Mouse (Mus musculus) kidney, postnatal 25 days (tissue): ENCODE measurements at regions not wholly inside any gene's neighbourhood (a gene's known extent, or its start where the extent isn't known, plus 50 kb on each side); places are given as distances from the start of the nearest gene placed in this dataset.

ENCODE experiments used
- DNase-seq, 2 experiments: peaks; one replicate each; pipeline ENCODE4 v3.0.0; 2021; ENCODE audit warnings: mixed read lengths in 2 of 2

- DNase-seq = no peak
Measured at GRCm38 (mm10) chr17:51393771-51394221, 214.6 kb upstream of the Tbc1d5 start.

DNA sequence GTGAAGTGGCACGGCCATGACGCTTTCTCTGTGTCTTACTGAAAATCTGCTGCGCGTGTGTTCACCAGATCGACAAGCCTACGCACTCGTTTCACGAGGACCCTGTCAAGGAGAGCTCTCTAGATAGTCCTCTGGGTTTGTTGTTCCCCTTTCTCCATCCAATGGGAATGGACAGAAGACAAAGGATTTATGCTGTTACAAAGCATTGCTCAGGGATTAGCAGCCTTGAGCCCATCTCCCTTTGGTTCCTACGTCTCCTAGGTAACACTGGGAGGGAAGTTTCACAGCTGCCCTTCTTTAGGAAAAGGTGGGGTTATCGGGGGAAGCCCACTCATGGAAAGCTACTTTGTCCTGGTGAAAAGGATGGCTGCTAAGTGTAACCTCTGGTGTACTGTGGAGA, 212.7 kb upstream of the Tbc1d5 start:
- DNase-seq = no peak

DNA sequence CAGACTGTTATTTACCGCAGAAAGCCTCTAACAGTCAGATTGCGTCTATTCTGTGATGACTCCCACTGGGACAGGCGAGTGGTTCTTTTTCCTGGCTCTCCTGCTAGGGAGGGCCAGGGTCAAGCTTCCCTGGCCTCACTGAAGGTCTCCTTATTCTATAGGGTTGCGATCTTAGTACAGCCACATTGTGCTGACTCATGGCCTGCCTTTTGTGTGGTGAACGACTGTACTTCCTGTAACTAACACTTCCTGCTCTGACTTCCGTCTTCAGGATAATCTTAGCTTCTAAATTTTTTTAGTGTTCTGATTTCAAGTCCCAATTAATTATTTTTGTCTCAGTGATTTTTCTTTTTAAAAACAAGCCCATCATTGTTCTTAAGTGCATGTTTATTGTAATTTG, 203.4 kb upstream of the Tbc1d5 start:
- no peak for DNase-seq

- no peak for DNase-seq
Measured at GRCm38 (mm10) chr17:51371937-51372479, 192.9 kb upstream of the Tbc1d5 start.

- no peak for DNase-seq
Measured at GRCm38 (mm10) chr17:51370990-51371389, 191.8 kb upstream of the Tbc1d5 start.

DNA sequence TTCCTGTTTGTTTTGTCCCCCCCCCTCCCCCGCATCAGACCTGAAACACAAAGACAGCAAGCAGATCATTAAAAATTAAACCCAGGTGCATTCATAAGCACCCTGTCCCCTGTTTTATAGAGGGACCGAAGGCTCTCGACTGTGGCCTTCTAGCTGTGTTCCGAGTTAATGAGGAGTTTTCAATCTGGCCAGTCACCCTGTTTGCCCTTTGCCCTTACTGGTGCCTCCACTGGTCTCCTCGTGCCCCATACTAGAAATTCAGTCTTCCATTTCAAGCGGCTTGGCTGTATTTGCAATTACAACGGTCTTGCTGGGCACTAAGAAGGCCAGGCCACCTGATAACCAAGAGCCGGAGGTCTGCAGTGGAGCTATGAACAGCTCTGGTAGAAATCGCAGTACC, 190.9 kb upstream of the Tbc1d5 start:
- DNase-seq = no peak

GRCm38 (mm10) chr17:51362801-51363200, 183.6 kb upstream of the Tbc1d5 start:
- DNase-seq = no peak

- DNase-seq = no peak
Measured at GRCm38 (mm10) chr17:51362271-51362670, 183.1 kb upstream of the Tbc1d5 start.

- DNase-seq = no peak
Measured at GRCm38 (mm10) chr17:51358362-51358739, 179.2 kb upstream of the Tbc1d5 start.

DNA sequence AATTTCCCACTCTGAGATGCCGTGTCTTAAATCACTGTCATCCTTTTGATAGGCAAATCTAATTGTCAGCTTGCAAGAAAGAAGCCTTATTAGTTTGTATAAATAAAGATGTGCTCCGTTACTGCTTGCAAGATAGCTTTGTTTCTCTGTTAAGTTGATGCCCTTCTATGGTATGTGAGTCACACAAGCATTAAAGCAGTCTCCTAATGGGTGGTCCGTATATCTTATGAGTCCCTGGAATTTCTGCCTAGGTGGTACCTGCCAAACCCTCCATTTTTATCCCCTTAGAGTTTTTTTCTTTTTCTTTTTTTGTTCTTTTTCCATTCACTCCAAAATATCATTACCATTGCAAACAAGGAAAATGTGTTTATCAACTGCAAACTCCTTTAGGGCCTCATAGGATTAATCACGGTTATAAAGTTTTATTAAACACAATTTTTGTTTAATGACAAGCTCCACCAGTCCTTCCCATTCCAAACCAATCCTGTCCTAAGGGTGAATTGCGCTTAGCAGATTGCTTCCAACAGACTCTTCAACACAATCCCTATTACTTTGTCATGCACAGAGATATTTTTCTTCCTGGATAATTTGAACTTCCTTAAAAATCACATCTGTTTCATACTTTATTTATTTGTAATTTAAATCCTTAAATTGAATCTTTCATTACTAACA, 178.7 kb upstream of the Tbc1d5 start:
- DNase-seq = no peak

GRCm38 (mm10) chr17:51356447-51356846, 177.3 kb upstream of the Tbc1d5 start:
- no peak for DNase-seq

DNA sequence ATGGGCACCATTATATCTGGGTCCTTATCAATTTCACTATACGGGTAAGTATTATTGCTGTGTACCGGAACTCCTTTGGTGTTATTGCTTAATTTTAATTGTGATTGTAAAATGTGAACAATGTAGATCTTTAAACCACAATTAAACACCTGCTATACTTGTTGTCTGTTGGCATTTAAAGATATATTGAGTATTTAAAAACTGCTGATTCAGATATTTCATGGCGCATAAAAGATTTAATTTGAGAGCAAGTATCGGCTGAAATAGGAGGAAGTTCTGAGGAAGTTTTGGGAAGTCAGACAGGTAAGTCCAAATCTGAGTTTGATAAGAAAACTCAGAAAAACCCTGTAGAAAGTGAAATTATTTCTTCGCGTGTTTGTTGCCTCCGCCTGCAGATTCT, 142.7 kb upstream of the Tbc1d5 start:
- DNase-seq = no peak

GRCm38 (mm10) chr17:51321025-51321424, 141.9 kb upstream of the Tbc1d5 start:
- DNase-seq = no peak

DNA sequence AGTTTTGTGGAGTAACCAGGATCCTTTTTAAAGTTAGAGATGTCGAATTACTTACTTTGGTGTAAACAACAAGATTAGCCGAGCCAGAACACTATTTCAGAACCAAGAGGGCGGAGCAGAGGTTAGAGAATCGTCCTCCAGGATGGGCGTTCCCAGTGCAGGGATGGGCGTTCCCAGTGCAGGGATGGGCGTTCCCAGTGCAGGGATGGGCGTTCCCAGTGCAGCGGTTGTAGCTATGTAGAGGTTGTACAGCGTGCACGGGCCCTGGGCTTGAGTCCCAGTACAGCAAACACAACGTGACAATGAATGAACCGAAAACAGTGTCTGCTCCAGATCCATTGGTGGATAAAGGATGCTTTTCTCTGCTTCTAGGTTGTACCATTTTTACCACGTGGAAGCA, 125.8 kb upstream of the Tbc1d5 start:
- no peak for DNase-seq

DNA sequence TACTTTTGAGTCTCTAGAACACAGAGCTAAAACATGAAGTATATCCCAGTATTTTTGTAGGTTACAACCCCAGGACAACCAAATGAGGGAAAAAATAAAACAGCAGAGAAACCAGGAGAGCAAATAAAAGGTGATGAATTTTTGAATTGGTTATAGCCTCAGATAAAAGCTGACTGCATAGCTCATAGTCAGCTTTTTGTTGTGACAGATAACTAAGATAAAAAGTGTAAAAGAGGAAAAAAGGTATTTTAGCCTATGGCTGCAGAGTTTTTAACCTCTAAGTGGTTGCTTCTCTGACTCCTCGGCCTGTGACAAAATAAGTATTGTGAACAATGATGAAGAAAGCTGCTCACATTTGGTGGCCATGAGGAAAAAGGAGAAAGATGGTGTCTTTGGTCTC, 111.6 kb upstream of the Tbc1d5 start:
- DNase-seq = no peak

- peak; percentile 47 to 64 for DNase-seq
Measured at GRCm38 (mm10) chr17:51288751-51289150, 109.6 kb upstream of the Tbc1d5 start.

GRCm38 (mm10) chr17:51287878-51288277, 108.7 kb upstream of the Tbc1d5 start:
- no peak for DNase-seq

GRCm38 (mm10) chr17:51285362-51285761, 106.2 kb upstream of the Tbc1d5 start:
- no peak for DNase-seq

GRCm38 (mm10) chr17:51278771-51279170, 99.6 kb upstream of the Tbc1d5 start:
- no peak for DNase-seq

DNA sequence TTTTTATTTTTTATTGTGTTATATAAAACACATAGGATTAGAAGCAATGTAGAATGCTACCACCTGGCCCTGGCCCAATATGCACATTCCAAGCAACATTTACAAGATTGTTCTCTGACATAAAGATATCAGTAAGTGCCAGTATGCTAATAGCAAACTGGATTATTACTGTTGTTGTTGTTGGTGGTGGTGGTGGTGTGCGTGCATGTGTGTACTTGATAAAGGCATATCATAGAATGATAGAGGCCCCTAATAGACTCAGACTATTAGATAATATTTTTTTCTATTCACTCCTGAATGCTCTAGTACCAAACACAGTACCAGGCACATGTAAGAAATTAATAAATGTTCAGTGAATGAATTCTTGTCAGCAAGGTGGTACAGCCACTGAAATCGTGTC, 98.9 kb upstream of the Tbc1d5 start:
- no peak for DNase-seq

DNA sequence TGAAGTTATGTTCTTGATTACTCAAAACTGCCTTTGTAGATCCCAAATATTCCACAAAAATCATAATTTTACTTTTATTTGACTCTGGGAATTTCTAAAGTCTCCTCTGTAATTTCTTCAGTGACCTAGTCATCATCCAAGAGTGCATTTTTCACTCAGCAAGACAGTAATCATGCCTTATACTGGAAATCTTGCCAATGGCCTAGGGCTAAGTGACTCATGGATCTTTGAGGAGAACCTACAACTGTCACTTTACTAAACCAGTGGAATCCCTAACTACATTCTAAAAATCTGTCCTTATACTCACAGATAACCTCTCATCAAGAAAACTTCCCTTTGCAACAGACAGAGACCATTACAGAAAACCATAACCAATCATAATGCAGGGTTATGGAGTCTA, 98.0 kb upstream of the Tbc1d5 start:
- no peak for DNase-seq

- DNase-seq = no peak
Measured at GRCm38 (mm10) chr17:51272025-51272424, 92.9 kb upstream of the Tbc1d5 start.

GRCm38 (mm10) chr17:51262946-51263345, 83.8 kb upstream of the Tbc1d5 start:
- no peak for DNase-seq

GRCm38 (mm10) chr17:51262404-51262803, 83.3 kb upstream of the Tbc1d5 start:
- DNase-seq = no peak

DNA sequence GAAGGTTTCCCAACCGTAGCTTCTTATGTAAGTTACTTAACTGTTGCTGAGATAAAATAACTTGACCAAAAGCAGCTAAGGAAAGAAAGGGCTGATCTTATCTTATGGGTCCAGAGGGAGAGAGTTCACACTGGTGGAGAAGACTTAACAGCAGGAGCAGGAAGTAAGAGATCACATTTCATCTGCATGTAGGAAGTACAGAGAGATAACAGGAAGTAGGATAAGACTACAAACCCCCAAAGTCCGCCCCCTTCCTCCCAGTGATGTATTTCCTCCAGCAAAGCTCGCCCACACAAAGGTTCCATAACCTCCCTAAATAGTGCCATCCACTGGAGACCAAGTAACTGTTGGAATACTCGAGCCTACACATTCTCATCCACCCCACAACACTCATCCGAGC, 79.2 kb upstream of the Tbc1d5 start:
- DNase-seq = no peak
